18 mouse cellular contexts compared by ENCODE assay signal in the genomic region with DNA sequence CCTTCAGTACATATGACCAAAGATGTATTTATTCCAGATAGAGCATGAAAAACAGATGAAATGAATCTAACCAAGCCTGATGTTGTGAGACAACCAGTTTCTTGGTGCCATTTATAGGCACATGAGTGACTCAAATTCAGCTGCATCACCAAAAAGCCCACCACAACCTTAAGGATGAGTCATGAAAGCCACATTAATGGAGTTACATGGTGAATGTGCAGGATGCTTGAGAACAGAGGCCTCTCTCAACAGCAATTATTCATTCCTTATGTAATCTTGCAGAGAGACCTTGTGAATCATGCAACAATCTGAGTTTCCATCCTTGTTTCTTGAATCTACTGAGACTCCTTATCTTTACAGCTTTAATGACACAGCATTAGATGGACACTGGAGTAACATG.
"Had no signal": no experiment of that assay in that cellular context is flagged by ENCODE, and none has a peak within 500 bp of the region (broad histone marks: within the 10 kb centered on the region; RNA-seq: fewer than 3 reads in every experiment).

No protein-coding gene starts in this region.

- H3K27me3 ChIP-seq: liver, embryonic 15.5 days; lung, embryonic 15.5 days; midbrain, embryonic 12.5 days; midbrain, embryonic 15.5 days; neural tube, embryonic 12.5 days; stomach, embryonic 15.5 days had no signal

- H3K36me3 ChIP-seq: liver, embryonic 15.5 days; lung, embryonic 15.5 days; midbrain, embryonic 10.5 days; midbrain, embryonic 12.5 days; midbrain, embryonic 15.5 days; neural tube, embryonic 12.5 days; stomach, embryonic 15.5 days had no signal

- H3K4me3 ChIP-seq: liver, embryonic 15.5 days; lung, embryonic 15.5 days; midbrain, embryonic 10.5 days; midbrain, embryonic 12.5 days; midbrain, embryonic 15.5 days; neural tube, embryonic 12.5 days; stomach, embryonic 15.5 days had no signal

- H3K9ac ChIP-seq: liver, embryonic 15.5 days; liver, postnatal 0 days; lung, embryonic 15.5 days; midbrain, embryonic 12.5 days; midbrain, embryonic 15.5 days; neural tube, embryonic 12.5 days; stomach, embryonic 15.5 days had no signal

- H3K9me3 ChIP-seq: liver, embryonic 15.5 days; lung, embryonic 15.5 days; midbrain, embryonic 10.5 days; midbrain, embryonic 12.5 days; midbrain, embryonic 15.5 days; neural tube, embryonic 12.5 days; stomach, embryonic 15.5 days had no signal

- DNase-seq: liver, postnatal 0 days; lung, adult 2 months; lung, postnatal 14 days; lung, postnatal 36 days; right cerebral cortex, postnatal 14 days; thymus, adult 2 months; thymus, postnatal 25 days; thymus, postnatal 4 days had no signal

- H3K4me2 ChIP-seq: liver, embryonic 15.5 days; lung, embryonic 15.5 days; midbrain, embryonic 12.5 days; midbrain, embryonic 15.5 days; neural tube, embryonic 12.5 days; stomach, embryonic 15.5 days had no signal

- H3K27ac ChIP-seq: liver, embryonic 15.5 days; lung, embryonic 15.5 days; macrophage; midbrain, embryonic 10.5 days; midbrain, embryonic 12.5 days; midbrain, embryonic 15.5 days; neural tube, embryonic 12.5 days; stomach, embryonic 15.5 days; stomach, postnatal 0 days had no signal

- H3K4me1 ChIP-seq: liver, embryonic 15.5 days; lung, embryonic 15.5 days; midbrain, embryonic 10.5 days; midbrain, embryonic 12.5 days; midbrain, embryonic 15.5 days; neural tube, embryonic 12.5 days; stomach, embryonic 15.5 days had no signal

- ATAC-seq: liver, postnatal 0 days; lung, postnatal 0 days; midbrain, embryonic 15.5 days had no signal
